Mouse (Mus musculus) heart, postnatal 36 days (tissue): ENCODE data around the gene Rtn3. TPM values are rescaled to one million over a fixed set of nuclear protein-coding genes. Genes with fewer than 3 reads are reported as not detected.
"Not testable (repeated sequence)": the region's sequence is repeated elsewhere in the genome, so short reads cannot be mapped to it uniquely, and the experiment has no call there.

ENCODE experiments used
- DNase-seq, 2 experiments: peaks; one replicate each; pipeline ENCODE4 v3.0.0; 2021 to 2022
- intact Hi-C: fragments of 180-260 bp; cut with DNase I; formaldehyde crosslinking; loops from one replicate; pipeline ENCODE4 v1.15.1; 2025
- microRNA-seq, 2 experiments: library from miRNA; unstranded; fragments of <30 nt; microRNA quantifications; one replicate each; pipeline ENCODE4 v1.2.0; 2021; ENCODE audit warnings: borderline number of aligned reads in 2 of 2
- total RNA-seq, 2 experiments: library from RNA; stranded (reverse); gene quantifications; 2 replicates each; pipeline ENCODE4 v1.2.3; 2021

Gene Rtn3
- total RNA-seq, 2 experiments from 2014 or later, result 75.7 to 76.9 TPM

DNA sequence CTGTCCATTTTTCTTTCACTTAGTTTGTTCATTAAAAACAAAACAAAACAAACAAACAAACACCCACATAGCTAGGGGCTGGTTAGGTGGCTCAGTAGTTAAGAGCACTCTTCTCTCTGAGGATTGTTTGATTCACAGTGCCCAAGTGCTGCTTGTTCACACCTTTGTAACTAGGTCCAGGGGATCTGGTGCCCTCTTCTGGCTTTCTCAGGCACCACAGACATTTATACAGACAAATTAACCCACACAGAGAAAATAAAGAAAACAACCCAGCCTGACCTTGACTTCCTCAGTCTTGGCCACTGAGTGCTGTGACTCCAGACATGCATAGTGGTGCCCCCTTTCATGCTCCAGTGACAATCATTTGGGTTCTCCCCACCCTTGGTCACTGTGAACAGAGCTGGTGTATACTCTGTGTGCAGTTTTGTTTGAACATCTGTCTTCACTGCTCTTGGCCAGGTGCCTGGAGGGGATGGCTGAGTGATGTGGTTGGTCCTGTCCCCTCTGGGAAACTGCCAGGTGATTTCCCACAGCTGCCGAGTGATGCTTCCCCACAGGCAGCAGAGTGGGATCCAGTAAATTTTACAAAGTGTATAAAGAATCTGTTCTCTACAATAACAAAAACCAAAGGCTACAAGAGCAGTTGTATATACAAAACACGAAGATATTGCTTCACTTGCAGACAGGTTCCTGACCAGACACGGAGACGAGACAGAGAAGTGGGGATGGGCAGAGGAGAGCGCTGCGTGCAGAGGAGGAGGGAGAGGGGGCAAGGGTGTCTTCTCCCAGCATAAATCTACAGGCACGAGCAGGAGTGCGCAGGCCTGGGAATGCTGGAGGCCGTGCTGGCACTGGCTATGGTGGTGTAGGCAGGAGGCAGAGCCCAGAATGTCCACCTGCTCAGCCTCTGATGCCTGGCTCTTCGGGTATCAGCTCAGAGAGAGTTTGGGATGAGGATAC, 85.9 kb downstream of the Rtn3 start:
- intact Hi-C loops, DNase-seq: not testable (repeated sequence)

DNA sequence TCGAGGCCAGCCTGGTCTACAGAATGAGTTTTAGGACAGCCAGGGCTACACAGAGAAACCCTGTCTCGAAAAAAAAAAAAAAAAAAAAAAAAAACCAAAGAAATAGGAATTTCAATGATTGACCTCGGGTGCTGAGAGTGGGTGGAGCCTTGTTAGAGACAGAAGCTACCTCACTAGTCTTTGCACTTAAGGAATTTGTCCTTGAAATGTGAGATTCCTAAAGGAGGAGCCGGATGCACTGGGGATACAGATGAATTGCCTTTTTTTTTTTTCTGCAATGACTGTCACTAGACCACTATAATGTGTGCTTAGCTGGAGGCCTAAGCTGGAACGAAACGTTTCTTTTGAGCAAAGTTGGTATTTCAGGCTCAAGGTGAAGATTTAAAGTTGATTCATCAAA, 94.6 kb downstream of the Rtn3 start:
- intact Hi-C loops, result no loop called here
- DNase-seq, result no peak

GRCm38 (mm10) chr19:7386042-7386441, 97.0 kb downstream of the Rtn3 start:
- no peak for DNase-seq
- intact Hi-C loops, result no loop called here

DNA sequence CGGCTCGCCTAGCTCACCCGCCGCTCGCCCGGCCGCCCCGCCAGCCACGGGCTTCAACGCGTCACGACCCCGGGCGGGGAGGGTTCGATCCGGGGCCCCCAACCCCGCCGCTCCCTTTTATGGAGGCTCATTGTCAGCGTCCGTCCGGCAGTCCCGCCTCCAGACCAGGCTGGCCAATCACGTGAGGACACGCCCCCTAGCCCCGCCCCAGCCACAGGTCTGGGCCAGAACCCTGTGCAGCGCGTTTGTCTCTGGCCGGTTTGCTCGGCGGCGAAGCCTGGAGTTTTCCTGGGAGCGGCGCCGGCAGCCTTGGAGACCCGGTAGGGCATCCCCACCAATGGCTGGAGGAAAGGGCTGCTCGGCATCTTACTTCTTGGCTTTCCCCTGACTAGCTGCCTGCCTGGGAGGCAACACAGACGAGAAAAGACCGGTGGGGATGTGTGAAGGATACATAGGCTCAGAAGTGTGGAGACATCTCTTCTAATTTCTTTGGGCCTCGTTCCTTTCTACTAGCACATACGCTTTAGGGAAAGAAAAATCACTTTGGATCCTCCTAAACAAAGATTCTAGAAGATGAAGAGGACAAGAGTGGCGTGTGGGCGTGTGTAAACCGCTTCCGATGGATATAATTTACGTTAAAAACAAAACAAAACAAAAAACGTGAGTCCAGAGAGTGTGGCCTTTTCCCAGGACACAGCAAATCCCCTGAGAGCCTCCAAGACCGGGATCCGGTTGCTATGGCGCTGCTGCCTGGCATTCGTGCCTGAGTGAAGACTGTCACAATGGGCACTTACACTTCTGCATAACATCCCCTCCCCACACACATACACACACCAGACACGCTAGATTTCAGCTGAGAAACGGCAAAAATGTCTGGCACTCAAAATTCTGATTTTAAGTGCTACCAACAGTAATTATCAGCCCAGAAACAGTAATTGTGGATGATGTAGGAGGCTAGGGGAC, 99.9 kb downstream of the Rtn3 start, which contains the start of gene Spindoc:
Gene Spindoc (minus strand): TSS at position 92 of the 963 bp plus-strand sequence.
- DNase-seq, result peak; percentile 99 to 100
- intact Hi-C loops, result loop anchor here (1.0 to 5.0 kb wide), 2 partner anchors 33 to 41 kb away; partner anchors contain the start of gene Mark2

DNA sequence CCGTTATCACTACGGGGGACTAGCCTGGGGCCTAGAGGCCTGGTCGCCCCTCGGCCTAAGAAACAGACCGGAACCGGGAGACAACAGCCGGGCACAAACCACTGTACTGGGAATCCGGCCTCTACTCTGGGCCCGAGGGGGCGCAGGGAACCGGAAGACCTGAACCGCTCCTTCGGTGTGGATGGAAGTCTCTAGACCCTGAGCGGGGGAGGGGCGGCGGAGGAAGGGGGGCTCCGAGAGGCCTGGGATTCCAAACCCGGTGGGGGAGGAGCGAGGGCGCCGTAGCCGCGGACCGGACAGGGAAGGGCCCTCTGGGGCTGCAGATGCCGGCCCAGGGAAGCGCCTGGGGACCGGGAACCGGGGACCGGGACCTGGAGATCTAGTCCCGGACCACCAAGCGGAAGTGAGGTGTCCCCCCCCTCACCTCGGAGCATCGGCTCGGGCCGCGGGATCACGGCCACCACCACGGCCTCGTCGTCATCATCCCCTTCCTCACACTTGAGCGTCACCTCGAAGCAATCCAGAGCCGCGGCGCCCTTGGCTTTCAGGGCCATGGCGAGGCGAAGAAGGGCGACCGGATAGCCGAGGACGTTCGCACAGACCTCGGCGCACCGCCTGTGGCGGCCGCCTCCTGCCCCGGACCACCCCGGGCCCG, 100.7 kb downstream of the Rtn3 start:
- intact Hi-C loops, result loop anchor here (5.0 kb wide), 1 partner anchor 40 kb away; the partner anchor contains the start of gene Mark2
- peak; percentile 58 to 71 for DNase-seq

- DNase-seq, result no peak
- intact Hi-C loops, result loop anchor here (5.0 kb wide), 1 partner anchor 40 kb away; the partner anchor contains the start of gene Mark2
Measured at GRCm38 (mm10) chr19:7381906-7382247, 101.2 kb downstream of the Rtn3 start.

DNA sequence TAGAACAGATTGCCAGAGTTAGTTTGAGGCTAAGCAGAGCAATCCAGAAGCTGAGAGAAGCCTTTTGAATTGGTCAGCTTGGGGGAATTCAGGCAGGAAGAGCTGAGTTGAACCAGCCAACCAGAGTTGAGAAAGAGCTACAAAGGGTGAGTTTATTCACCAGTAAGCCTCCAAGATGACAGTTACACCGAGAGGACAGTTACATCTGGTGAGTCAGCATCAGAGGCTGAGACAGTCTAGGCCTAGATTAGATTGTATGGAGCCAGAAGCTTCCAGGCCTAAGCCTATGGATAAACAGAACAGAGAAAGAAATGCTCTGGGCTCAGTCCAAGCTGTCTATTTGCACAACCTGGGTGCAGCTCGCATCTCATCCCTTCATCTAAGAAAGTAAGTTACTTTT, 105.4 kb downstream of the Rtn3 start:
- intact Hi-C loops, result no loop called here
- no peak for DNase-seq

Small RNA genes within 50 kb of the gene (microRNA-seq; reads per million reads assigned to microRNA genes)
- 0 to 2.0 reads per million in 2 experiments for gene Mir6991

Other genes starting within 250 kb of the Rtn3 start
- 10 to 100 TPM; 15.3 to 15.6 TPM for gene Naa40, start 242.1 kb downstream of the Rtn3 start, total RNA-seq
- gene Rcor2, start 216.0 kb downstream of the Rtn3 start, total RNA-seq, result 1 to 10 TPM; 5.4 to 7.8 TPM
- gene Mark2, start 141.4 kb downstream of the Rtn3 start, total RNA-seq, result 10 to 100 TPM; 42.8 to 51.2 TPM
- gene Spindoc, start 100.3 kb downstream of the Rtn3 start, total RNA-seq, result 10 to 100 TPM; 13.1 to 13.4 TPM
- 10 to 100 TPM; 15.3 to 17.7 TPM for gene 2700081O15Rik, start 65.7 kb downstream of the Rtn3 start, total RNA-seq
- 10 to 100 TPM; 17.2 to 20.1 TPM for gene Atl3, start 10.8 kb upstream of the Rtn3 start, total RNA-seq
- gene Pla2g16, start 74.2 kb upstream of the Rtn3 start, total RNA-seq, result 100 to 1,000 TPM; 118 to 137 TPM
- gene Lgals12, start 123.9 kb upstream of the Rtn3 start, total RNA-seq, result under 1 TPM in 1 of 2 experiments, not detected in 1; 0.78 TPM
- not detected for gene Hrasls5, start 129.3 kb upstream of the Rtn3 start, total RNA-seq
- not detected for gene Slc22a19, start 228.0 kb upstream of the Rtn3 start, total RNA-seq